Mouse (Mus musculus): ENCODE measurements at regions not wholly inside any gene's neighbourhood (a gene's known extent, or its start where the extent isn't known, plus 50 kb on each side); places are given as distances from the start of the nearest gene placed in this dataset.

GRCm38 (mm10) chr4:98190318-98190717, 192.8 kb downstream of the Tm2d1 start:
- DNase-seq = no peak

- no peak for DNase-seq
Measured at GRCm38 (mm10) chr4:98189894-98190293, 193.2 kb downstream of the Tm2d1 start.

GRCm38 (mm10) chr4:98188944-98189343, 194.2 kb downstream of the Tm2d1 start:
- DNase-seq = peak; percentile 26

- DNase-seq = no peak
Measured at GRCm38 (mm10) chr4:98187038-98187437, 196.1 kb downstream of the Tm2d1 start.

- peak; percentile 6 for DNase-seq
Measured at GRCm38 (mm10) chr4:98182053-98182355, 201.1 kb downstream of the Tm2d1 start.

GRCm38 (mm10) chr4:98181185-98182052, 201.7 kb downstream of the Tm2d1 start:
- no peak for DNase-seq

- DNase-seq = no peak
Measured at GRCm38 (mm10) chr4:98180336-98180735, 202.8 kb downstream of the Tm2d1 start.
